Mouse (Mus musculus) gastrocnemius, postnatal 36 days (tissue): ENCODE measurements around the gene Prmt2. TPM values are rescaled to one million over a fixed set of nuclear protein-coding genes. Genes with fewer than 3 reads are reported as not detected.

Experiments used
- DNase-seq, 2 experiments: peaks; one replicate each; pipeline ENCODE4 v3.0.0; 2022
- intact Hi-C: fragments of 180-260 bp; cut with DNase I; formaldehyde crosslinking; loops from one replicate; pipeline ENCODE4 v1.15.1; 2025
- long read RNA-seq, 2 experiments: library from polyadenylated mRNA; stranded (forward); transcript quantifications; one replicate each; pipeline ENCODE4 v2.0.0; 2021
- total RNA-seq, 2 experiments: library from RNA; stranded (reverse); gene quantifications; 2 replicates each; pipeline ENCODE4 v1.2.3; 2021

Gene Prmt2
- total RNA-seq = 1 to 10 TPM; 1.7 to 2.7 TPM
- long read RNA-seq, experiment 1, partial matches to known transcripts = 0 of 1 reads
- long read RNA-seq, experiment 1, other reads (novel, unspliced or antisense) = 0 of 1 reads
- long read RNA-seq, experiment 2, partial matches to known transcripts = 0 of 6 reads
- long read RNA-seq, experiment 2, other reads (novel, unspliced or antisense) = 0 of 6 reads

- intact Hi-C loops = no loop called here
- DNase-seq = peak; percentile 85
Measured at GRCm38 (mm10) chr10:76237341-76238225, at the start of gene Prmt2. Gene Prmt2 (minus strand): TSS chr10:76237865.

- intact Hi-C loops = no loop called here
- no peak for DNase-seq
Measured at GRCm38 (mm10) chr10:76278541-76279097, 41.0 kb upstream of the Prmt2 start.

GRCm38 (mm10) chr10:76275256-76275655 is 37.6 kb upstream of the Prmt2 start:
- DNase-seq = no peak
- intact Hi-C loops = no loop called here

- no peak for DNase-seq
- intact Hi-C loops = no loop called here
Measured at GRCm38 (mm10) chr10:76271238-76271637, 33.6 kb upstream of the Prmt2 start.

- DNase-seq = no peak
- intact Hi-C loops = no loop called here
Measured at GRCm38 (mm10) chr10:76262431-76262830, 24.8 kb upstream of the Prmt2 start.

GRCm38 (mm10) chr10:76261447-76261846 is 23.8 kb upstream of the Prmt2 start:
- DNase-seq = no peak
- intact Hi-C loops = no loop called here

- no peak for DNase-seq
- intact Hi-C loops = no loop called here
Measured at GRCm38 (mm10) chr10:76260358-76261059, 22.8 kb upstream of the Prmt2 start.

GRCm38 (mm10) chr10:76259566-76260232 is 22.0 kb upstream of the Prmt2 start:
- intact Hi-C loops = no loop called here
- no peak for DNase-seq

GRCm38 (mm10) chr10:76257719-76258390 is 20.2 kb upstream of the Prmt2 start:
- intact Hi-C loops = no loop called here
- peak; percentile 29 to 39 for DNase-seq

- intact Hi-C loops = no loop called here
- DNase-seq = no peak
Measured at GRCm38 (mm10) chr10:76257231-76257630, 19.6 kb upstream of the Prmt2 start.

GRCm38 (mm10) chr10:76255617-76256016 is 18.0 kb upstream of the Prmt2 start:
- peak in 1 of 2 experiments; percentile 12 for DNase-seq
- intact Hi-C loops = no loop called here

GRCm38 (mm10) chr10:76253536-76253935 is 15.9 kb upstream of the Prmt2 start, which contains the start of gene S100b:
Gene S100b (plus strand): TSS chr10:76253853.
- peak in 1 of 2 experiments; percentile 27 for DNase-seq
- intact Hi-C loops = no loop called here

GRCm38 (mm10) chr10:76253079-76253478 is 15.4 kb upstream of the Prmt2 start:
- intact Hi-C loops = no loop called here
- no peak for DNase-seq

- no peak for DNase-seq
- intact Hi-C loops = no loop called here
Measured at GRCm38 (mm10) chr10:76250870-76251269, 13.2 kb upstream of the Prmt2 start.

GRCm38 (mm10) chr10:76248647-76248968 is 10.9 kb upstream of the Prmt2 start:
- intact Hi-C loops = no loop called here
- no peak for DNase-seq

- intact Hi-C loops = no loop called here
- no peak for DNase-seq
Measured at GRCm38 (mm10) chr10:76247960-76248646, 10.4 kb upstream of the Prmt2 start.

GRCm38 (mm10) chr10:76246601-76247000 is 8.9 kb upstream of the Prmt2 start:
- no peak for DNase-seq
- intact Hi-C loops = no loop called here

GRCm38 (mm10) chr10:76245106-76245505 is 7.4 kb upstream of the Prmt2 start:
- DNase-seq = no peak
- intact Hi-C loops = no loop called here

GRCm38 (mm10) chr10:76239401-76239800 is 1.7 kb upstream of the Prmt2 start:
- DNase-seq = no peak
- intact Hi-C loops = no loop called here
